Mouse (Mus musculus) right cerebral cortex, postnatal 14 days (tissue): ENCODE data around the gene Ska3.

ENCODE experiments used
- DNase-seq: peaks from one replicate; pipeline ENCODE4 v3.0.0; 2022

The Ska3 gene

DNA sequence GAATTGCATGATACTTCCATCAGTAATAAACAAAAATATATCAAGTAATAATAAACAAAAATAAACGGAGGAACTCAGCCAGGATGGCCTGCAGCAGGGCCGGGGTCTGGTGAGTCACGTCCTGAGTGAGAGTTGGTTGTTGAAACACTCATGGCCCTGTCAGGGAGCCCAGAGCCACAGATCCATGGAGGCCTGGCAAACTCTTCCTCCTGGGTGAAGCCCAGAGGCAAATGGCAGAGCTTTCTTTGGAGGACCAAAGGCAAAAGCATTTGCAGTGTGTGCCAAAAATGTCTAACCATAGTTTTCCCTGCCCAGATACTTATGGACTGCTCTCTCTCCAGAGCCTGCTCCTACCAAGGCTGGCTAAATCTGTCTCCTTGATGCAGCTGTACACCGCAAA is 34.8 kb downstream of the Ska3 start:
- DNase-seq: no peak

DNA sequence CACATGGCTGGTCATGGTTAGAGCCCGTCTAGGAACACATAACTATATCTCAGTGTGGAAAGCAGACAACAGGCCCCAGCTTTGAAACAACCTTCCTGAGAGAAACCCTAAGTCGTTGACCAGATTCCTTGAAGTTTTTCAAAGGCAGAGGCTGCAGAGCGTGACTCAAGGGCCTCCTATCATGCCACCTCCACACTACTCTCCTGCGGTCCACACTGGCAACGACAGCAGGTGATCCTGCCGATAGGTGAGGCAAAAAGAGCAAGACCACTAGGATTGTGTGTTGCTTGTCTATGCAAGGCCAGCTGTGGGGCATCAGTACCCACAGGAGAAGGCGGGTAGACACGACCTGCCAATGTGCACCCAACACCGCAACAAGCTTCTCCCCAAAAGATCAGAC is 36.2 kb downstream of the Ska3 start:
- no peak for DNase-seq

DNA sequence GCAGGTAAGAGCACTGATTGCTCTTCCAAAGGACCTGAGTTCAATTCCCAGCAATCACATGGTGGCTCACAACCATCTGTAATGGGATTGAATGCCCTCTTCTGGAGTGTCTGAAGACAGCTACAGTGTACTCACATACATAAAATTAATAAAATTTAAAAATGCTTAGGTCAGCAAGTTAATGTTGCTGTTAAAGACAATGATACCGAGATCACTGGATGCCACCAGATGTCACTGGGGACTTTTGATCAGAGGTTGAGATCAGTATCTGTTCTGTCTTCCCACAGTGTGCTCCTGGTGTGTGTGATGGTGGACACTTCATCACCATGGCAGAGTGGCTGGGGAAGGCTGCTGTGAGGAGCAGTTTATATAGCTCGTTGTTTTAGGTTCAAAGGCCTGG is 36.7 kb downstream of the Ska3 start:
- no peak for DNase-seq

DNA sequence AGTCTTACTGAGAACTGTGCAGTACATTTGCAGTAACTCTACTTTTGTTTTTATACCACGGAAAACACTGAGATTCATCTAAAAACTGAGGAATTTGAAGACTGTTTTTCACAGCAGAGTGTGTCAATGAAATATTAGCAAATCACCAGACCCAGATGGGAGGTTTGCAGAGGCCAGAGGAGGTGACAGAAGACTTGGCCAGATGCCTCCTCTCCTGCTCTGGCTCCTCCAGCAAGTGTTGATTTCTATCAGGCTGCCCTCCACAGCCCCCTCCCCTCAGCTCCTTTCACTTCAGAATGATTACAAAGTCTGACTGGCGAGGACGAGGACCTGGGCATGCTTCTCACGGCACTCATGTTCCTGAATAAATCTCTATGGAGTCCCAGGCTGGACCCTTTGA is 38.6 kb downstream of the Ska3 start:
- DNase-seq: no peak

DNA sequence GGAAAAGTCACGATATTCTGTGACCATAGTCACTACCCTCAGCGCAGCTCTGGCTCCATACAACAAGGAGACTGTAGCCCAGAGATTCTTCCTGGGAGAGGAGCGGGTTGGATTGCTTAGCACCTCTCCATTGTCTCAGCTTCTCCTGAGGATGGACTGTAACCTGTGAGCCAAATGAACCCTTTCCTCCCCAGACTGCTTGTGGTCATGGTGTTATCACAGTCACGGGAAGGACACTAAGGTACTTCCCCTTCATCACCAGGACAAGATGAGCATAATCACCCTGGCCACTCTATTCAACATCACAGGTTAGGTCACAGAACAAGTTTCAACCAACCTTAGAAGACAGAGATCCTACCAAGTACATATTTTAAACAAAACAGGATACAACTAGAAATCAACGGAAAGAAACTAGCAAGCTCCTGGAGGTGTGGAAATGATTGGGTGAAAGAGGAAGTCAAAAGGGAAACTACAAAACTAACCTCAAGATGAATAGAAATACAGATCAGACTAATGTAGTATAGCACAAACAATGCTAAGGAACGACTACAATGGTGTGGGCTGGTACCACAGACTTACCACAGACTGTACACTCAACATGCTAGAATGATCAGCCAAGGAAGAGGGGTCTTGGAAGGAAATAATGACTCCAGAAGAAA is 53.7 kb downstream of the Ska3 start:
- no peak for DNase-seq

DNA sequence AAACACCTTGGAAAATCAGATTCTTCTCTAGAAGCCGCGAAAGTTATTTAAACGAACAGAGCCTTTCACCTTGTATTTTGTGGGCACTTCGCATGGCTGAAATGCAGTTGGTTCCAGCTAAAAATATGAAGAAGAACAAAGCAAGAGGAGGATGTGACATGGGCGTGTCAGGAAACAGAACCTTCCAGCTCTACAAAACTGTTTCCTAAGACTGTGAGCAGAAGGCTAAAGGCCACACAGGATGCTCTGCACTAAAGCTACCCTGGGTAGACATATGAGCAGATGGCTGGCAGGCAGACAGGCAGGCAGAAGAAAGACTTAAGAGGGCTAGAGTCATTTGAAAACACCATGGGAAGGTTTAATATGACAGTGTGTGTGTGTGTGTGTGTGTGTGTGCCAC is 56.9 kb downstream of the Ska3 start:
- DNase-seq: no peak

DNA sequence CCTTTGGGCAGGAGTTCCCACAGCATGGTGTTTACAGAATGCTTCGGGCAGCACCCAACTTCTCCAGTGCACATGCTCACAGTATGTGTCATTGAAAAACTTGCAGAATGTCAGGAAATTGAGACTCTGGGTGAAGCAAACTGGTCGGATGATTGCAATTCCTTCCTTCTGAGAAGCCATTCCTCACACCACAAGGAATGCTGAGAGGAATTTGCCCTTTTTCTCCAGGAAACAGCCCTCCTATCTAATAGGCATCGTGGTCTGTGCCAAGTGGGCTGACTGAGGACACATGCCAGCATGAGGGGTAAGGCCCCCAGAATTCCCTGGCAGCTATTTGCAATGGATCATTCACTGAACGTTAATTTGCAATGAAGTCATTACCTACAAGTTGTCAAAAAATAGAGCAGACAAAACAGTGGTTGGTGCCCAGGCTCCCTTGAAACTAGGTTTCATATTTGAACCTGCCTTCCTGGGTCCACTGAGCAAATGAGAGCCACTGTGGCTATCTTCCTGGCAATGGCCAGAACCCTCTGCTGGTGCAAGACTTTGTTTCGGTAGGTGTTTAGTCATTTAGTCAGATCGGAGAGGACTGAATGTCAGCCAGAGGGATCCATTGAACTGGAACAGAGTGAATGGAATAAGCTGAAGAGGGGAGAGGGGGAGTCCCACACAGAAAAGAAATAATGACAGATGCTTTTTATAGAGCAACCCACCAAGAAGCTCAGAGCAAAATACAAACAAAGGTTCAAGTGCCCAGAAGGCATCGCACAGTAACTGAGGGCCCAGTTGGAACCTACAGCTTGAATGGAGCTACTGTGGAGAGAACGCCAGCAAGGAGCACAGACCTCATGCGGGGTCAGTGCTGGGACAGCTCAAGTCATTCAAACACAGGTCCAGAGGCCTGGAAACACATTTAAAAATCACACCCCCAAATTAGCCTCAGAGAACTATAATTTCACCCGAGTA is 65.3 kb downstream of the Ska3 start:
- no peak for DNase-seq

DNA sequence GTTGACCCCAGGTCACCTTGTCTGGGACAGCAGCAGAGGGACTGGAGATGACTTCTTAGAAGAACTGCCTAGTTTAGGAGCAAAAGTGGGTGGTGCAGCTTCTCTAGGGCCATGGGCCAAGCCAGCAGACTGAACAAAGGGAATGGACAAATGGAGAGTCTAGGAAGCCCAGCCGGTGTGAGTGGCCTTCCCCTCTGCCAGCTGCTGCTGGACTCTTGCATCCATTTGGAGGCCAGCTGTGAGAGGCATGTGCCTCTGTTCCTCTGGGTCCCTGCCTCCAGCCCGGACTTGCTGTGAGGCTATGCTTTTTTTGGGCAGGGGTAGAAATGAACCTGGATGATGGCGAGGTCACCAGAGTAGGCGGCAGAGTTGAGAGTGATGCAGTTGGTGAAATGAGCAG is 67.7 kb downstream of the Ska3 start, which contains the start of gene Lats2:
TSS of gene Lats2 (minus strand) at position 152 of the 400 bp plus-strand sequence.
- no peak for DNase-seq
